Comparison of ENCODE assay signal across 15 mouse cellular contexts in genomic region chr7:125036098-125036991, GRCm38 (mm10).
DNase-seq lines count a peak whose midpoint lies in the region; ATAC-seq and TF ChIP-seq lines count a peak whose summit lies in the region.
"Had no signal": no experiment of that assay in that cellular context is flagged by ENCODE, and none has a peak within 500 bp of the region (broad histone marks: within the 10 kb centered on the region; RNA-seq: fewer than 3 reads in every experiment).

No protein-coding gene starts in this region.

- H3K27me3 ChIP-seq in midbrain, embryonic 11.5 days (ENCODE audit: control insufficient read depth, insufficient read depth, low read length): no peaks in the 10 kb centered on the region
- H3K27me3 ChIP-seq in midbrain, embryonic 10.5 days (ENCODE audit: low read depth, poor library complexity, severe bottlenecking): no peaks in the 10 kb centered on the region
- H3K27me3 ChIP-seq in forebrain, embryonic 15.5 days: no peaks in the 10 kb centered on the region
- no peaks in the 10 kb centered on the region for H3K27me3 ChIP-seq in hindbrain, embryonic 16.5 days (replicated peaks; ENCODE audit: control insufficient read depth, insufficient read depth, low read length)
- H3K27me3 ChIP-seq in midbrain, postnatal 0 days (ENCODE audit: insufficient read depth, low read length): no peaks in the 10 kb centered on the region
- no peaks in the 10 kb centered on the region for H3K27me3 ChIP-seq in thymus, adult 2 months (ENCODE audit: control insufficient read depth, insufficient read depth, low read length)
- H3K27me3 ChIP-seq in intestine, postnatal 0 days (replicated peaks; ENCODE audit: control insufficient read depth, insufficient read depth, low read length): no peaks in the 10 kb centered on the region
- H3K27me3 ChIP-seq: liver, embryonic 15.5 days; Patski had no signal

- H3K9ac ChIP-seq in midbrain, embryonic 11.5 days (ENCODE audit: low read length): no peak overlapping the region
- no peak overlapping the region for H3K9ac ChIP-seq in forebrain, embryonic 15.5 days (replicated peaks)
- H3K9ac ChIP-seq in hindbrain, embryonic 16.5 days (ENCODE audit: low read depth, low read length): no peak overlapping the region
- no peak overlapping the region for H3K9ac ChIP-seq in midbrain, postnatal 0 days (replicated peaks; ENCODE audit: low read length, poor library complexity, severe bottlenecking)
- no peak overlapping the region for H3K9ac ChIP-seq in intestine, postnatal 0 days (ENCODE audit: low read depth, low read length)
- H3K9ac ChIP-seq: liver, embryonic 15.5 days had no signal

- H3K4me1 ChIP-seq in midbrain, embryonic 11.5 days (ENCODE audit: control insufficient read depth, insufficient read depth, low read length): 0 out of 2 replicates have a peak, but pooled peaks cover 3% of the 10 kb centered on the region
- H3K4me1 ChIP-seq in midbrain, embryonic 10.5 days: peaks cover 25% of the 10 kb centered on the region
- H3K4me1 ChIP-seq in forebrain, embryonic 15.5 days: peaks cover 12% of the 10 kb centered on the region
- no peaks in the 10 kb centered on the region; the same call in 1 of the 2 replicates for H3K4me1 ChIP-seq in hindbrain, embryonic 16.5 days (ENCODE audit: control insufficient read depth, insufficient read depth, low read depth, low read length)
- H3K4me1 ChIP-seq in midbrain, postnatal 0 days (ENCODE audit: insufficient read depth, low read length): no peaks in the 10 kb centered on the region; the same call in 1 of the 2 replicates
- no peaks in the 10 kb centered on the region for H3K4me1 ChIP-seq in thymus, adult 2 months (replicated peaks; ENCODE audit: control insufficient read depth, insufficient read depth, low read length)
- no peaks in the 10 kb centered on the region for H3K4me1 ChIP-seq in intestine, postnatal 0 days (replicated peaks; ENCODE audit: control insufficient read depth, insufficient read depth, low read length)
- H3K4me1 ChIP-seq: heart, embryonic 10.5 days; liver, embryonic 15.5 days had no signal

- 57% methylated on average over 10 of the region's 10 CpGs for WGBS in midbrain, embryonic 11.5 days
- WGBS in midbrain, embryonic 10.5 days: 63% methylated on average over 10 of the region's 10 CpGs
- WGBS in forebrain, embryonic 15.5 days: 7% methylated on average over 10 of the region's 10 CpGs
- WGBS in hindbrain, embryonic 16.5 days: 34% methylated on average over 10 of the region's 10 CpGs
- 30% methylated on average over 10 of the region's 10 CpGs for WGBS in midbrain, postnatal 0 days
- 82% methylated on average over 10 of the region's 10 CpGs for WGBS in thymus, adult 2 months
- WGBS in intestine, postnatal 0 days: 72% methylated on average over 10 of the region's 10 CpGs

- TF ChIP-seq POLR2A in thymus, adult 2 months (IDR thresholded peaks at IDR 0.05; ENCODE audit: control insufficient read depth, extremely low read depth, insufficient read depth, low read length, poor library complexity): no peak

- DNase-seq in midbrain, embryonic 11.5 days (ENCODE audit: low spot score, missing footprints): no peak
- DNase-seq in midbrain, embryonic 10.5 days (ENCODE audit: low spot score): no peak
- DNase-seq in midbrain, postnatal 0 days (ENCODE audit: low spot score): peak; percentile 70
- DNase-seq in thymus, adult 2 months: no peak
- no peak for DNase-seq in lung, postnatal 14 days
- DNase-seq: gastrocnemius, adult 2 months; layer of hippocampus, adult 9-11 months; lung, postnatal 4 days had no signal

- no peak overlapping the region for H3K4me3 ChIP-seq in midbrain, embryonic 11.5 days (ENCODE audit: low read depth, low read length)
- no peak overlapping the region for H3K4me3 ChIP-seq in midbrain, embryonic 10.5 days
- H3K4me3 ChIP-seq in forebrain, embryonic 15.5 days: no peak overlapping the region
- no peak overlapping the region for H3K4me3 ChIP-seq in hindbrain, embryonic 16.5 days (ENCODE audit: low read length)
- H3K4me3 ChIP-seq in midbrain, postnatal 0 days (ENCODE audit: low read depth, low read length): no peak overlapping the region
- no peak overlapping the region for H3K4me3 ChIP-seq in thymus, adult 2 months (ENCODE audit: control insufficient read depth, insufficient read depth, low read length)
- no peak overlapping the region for H3K4me3 ChIP-seq in intestine, postnatal 0 days (ENCODE audit: low read depth, low read length)
- H3K4me3 ChIP-seq: gastrocnemius, adult 2 months; heart, embryonic 10.5 days; liver, embryonic 15.5 days; myocyte had no signal

- ATAC-seq in midbrain, embryonic 11.5 days (ENCODE audit: low FRiP score): peak; percentile 58
- peak; percentile 92 for ATAC-seq in forebrain, embryonic 15.5 days (replicated peaks)
- ATAC-seq in hindbrain, embryonic 16.5 days: peak; percentile 70; the same call in 1 of the 2 replicates
- ATAC-seq in midbrain, postnatal 0 days (ENCODE audit: low FRiP score): no peak
- ATAC-seq in intestine, postnatal 0 days: no peak
- ATAC-seq: Patski had no signal

- H3K9me3 ChIP-seq in midbrain, embryonic 11.5 days (ENCODE audit: control insufficient read depth, low read length): no peaks in the 10 kb centered on the region
- no peaks in the 10 kb centered on the region for H3K9me3 ChIP-seq in midbrain, embryonic 10.5 days (replicated peaks)
- H3K9me3 ChIP-seq in forebrain, embryonic 15.5 days: no peaks in the 10 kb centered on the region
- no peaks in the 10 kb centered on the region for H3K9me3 ChIP-seq in hindbrain, embryonic 16.5 days (ENCODE audit: control insufficient read depth, low read length)
- no peaks in the 10 kb centered on the region for H3K9me3 ChIP-seq in midbrain, postnatal 0 days (ENCODE audit: low read length)
- no peaks in the 10 kb centered on the region for H3K9me3 ChIP-seq in intestine, postnatal 0 days (ENCODE audit: control insufficient read depth)
- H3K9me3 ChIP-seq: heart, embryonic 10.5 days; liver, embryonic 15.5 days had no signal

- H3K27ac ChIP-seq in midbrain, embryonic 11.5 days (ENCODE audit: low read depth, low read length): no peak overlapping the region
- H3K27ac ChIP-seq in midbrain, embryonic 10.5 days (replicated peaks): no peak overlapping the region
- peak overlapping the region; percentile 12; the same call in 1 of the 2 replicates for H3K27ac ChIP-seq in forebrain, embryonic 15.5 days (replicated peaks)
- H3K27ac ChIP-seq in hindbrain, embryonic 16.5 days (ENCODE audit: low read depth, low read length): no peak overlapping the region
- no peak overlapping the region for H3K27ac ChIP-seq in midbrain, postnatal 0 days (ENCODE audit: low read depth, low read length)
- H3K27ac ChIP-seq in thymus, adult 2 months (ENCODE audit: control insufficient read depth, insufficient read depth, low read length): no peak overlapping the region
- H3K27ac ChIP-seq in intestine, postnatal 0 days (ENCODE audit: low read depth, low read length): no peak overlapping the region
- H3K27ac ChIP-seq: gastrocnemius, adult 2 months; heart, embryonic 10.5 days; liver, embryonic 15.5 days had no signal

- H3K36me3 ChIP-seq in midbrain, embryonic 11.5 days (ENCODE audit: control insufficient read depth, insufficient read depth, low read length): no peaks in the 10 kb centered on the region
- H3K36me3 ChIP-seq in midbrain, embryonic 10.5 days: no peaks in the 10 kb centered on the region
- H3K36me3 ChIP-seq in forebrain, embryonic 15.5 days: no peaks in the 10 kb centered on the region
- H3K36me3 ChIP-seq in hindbrain, embryonic 16.5 days (ENCODE audit: control insufficient read depth, insufficient read depth, low read length): no peaks in the 10 kb centered on the region
- H3K36me3 ChIP-seq in midbrain, postnatal 0 days (ENCODE audit: insufficient read depth, low read length): no peaks in the 10 kb centered on the region
- no peaks in the 10 kb centered on the region for H3K36me3 ChIP-seq in thymus, adult 2 months (ENCODE audit: control insufficient read depth, insufficient read depth, low read length)
- no peaks in the 10 kb centered on the region for H3K36me3 ChIP-seq in intestine, postnatal 0 days (ENCODE audit: control insufficient read depth, insufficient read depth)
- H3K36me3 ChIP-seq: heart, embryonic 10.5 days; liver, embryonic 15.5 days had no signal

- no peak overlapping the region for H3K4me2 ChIP-seq in midbrain, embryonic 11.5 days
- no peak overlapping the region for H3K4me2 ChIP-seq in forebrain, embryonic 15.5 days (replicated peaks)
- no peak overlapping the region for H3K4me2 ChIP-seq in hindbrain, embryonic 16.5 days (ENCODE audit: low read length)
- H3K4me2 ChIP-seq in midbrain, postnatal 0 days (ENCODE audit: low read depth, low read length, poor library complexity, severe bottlenecking): no peak overlapping the region
- no peak overlapping the region for H3K4me2 ChIP-seq in intestine, postnatal 0 days (replicated peaks; ENCODE audit: low read depth)
- H3K4me2 ChIP-seq: liver, embryonic 15.5 days had no signal

- no peak for TF ChIP-seq CTCF in midbrain, postnatal 0 days (IDR thresholded peaks at IDR 0.05)
- TF ChIP-seq CTCF in thymus, adult 2 months (IDR thresholded peaks at IDR 0.05; ENCODE audit: borderline replicate concordance, control insufficient read depth, extremely low read depth, insufficient read depth, low read length, poor library complexity): no peak
- no peak for TF ChIP-seq CTCF in intestine, postnatal 0 days (IDR thresholded peaks at IDR 0.05; ENCODE audit: low read depth)

Comparison
In these comparisons a context has a peak if more than half of its experiments do, and no peak if none do; other contexts are left out.
1. ATAC-seq: peak in midbrain, embryonic 11.5 days (single experiment), forebrain, embryonic 15.5 days (single experiment) and hindbrain, embryonic 16.5 days (single experiment); none in midbrain, postnatal 0 days (single experiment) and intestine, postnatal 0 days (single experiment).